Mouse (Mus musculus) adrenal gland (tissue): ENCODE data around the gene Ccdc57.
"Not testable (repeated sequence)": the region's sequence is repeated elsewhere in the genome, so short reads cannot be mapped to it uniquely, and the experiment has no call there.

Source experiments
- intact Hi-C: fragments of 180-260 bp; cut with DNase I; formaldehyde crosslinking; loops from one replicate; pipeline ENCODE4 v1.15.1; 2025

Ccdc57 gene

GRCm38 (mm10) chr11:120903159-120903850 is 29.4 kb downstream of the Ccdc57 start:
- intact Hi-C loops, result loop anchor here (5.0 to 10.0 kb wide), 3 partner anchors 81 to 189 kb away; partner anchors contain the start of genes Cenpx, Fasn and Lrrc45

- intact Hi-C loops, result loop anchor here (5.0 to 10.0 kb wide), 3 partner anchors 80 to 188 kb away; partner anchors contain the start of genes Cenpx, Fasn and Lrrc45
Measured at GRCm38 (mm10) chr11:120902487-120903142, 30.1 kb downstream of the Ccdc57 start.

- intact Hi-C loops, result loop anchor here (5.0 to 10.0 kb wide), 3 partner anchors 80 to 187 kb away; partner anchors contain the start of genes Cenpx, Fasn and Lrrc45
Measured at GRCm38 (mm10) chr11:120901729-120902486, 30.8 kb downstream of the Ccdc57 start.

- intact Hi-C loops, result loop anchor here (5.0 to 10.0 kb wide), 3 partner anchors 78 to 186 kb away; partner anchors contain the start of genes Cenpx, Fasn and Lrrc45
Measured at GRCm38 (mm10) chr11:120900276-120901244, 32.1 kb downstream of the Ccdc57 start.

GRCm38 (mm10) chr11:120898114-120898548 is 34.5 kb downstream of the Ccdc57 start:
- intact Hi-C loops, result no loop called here

- intact Hi-C loops, result no loop called here
Measured at GRCm38 (mm10) chr11:120895441-120895840, 37.2 kb downstream of the Ccdc57 start.

- intact Hi-C loops, result no loop called here
Measured at GRCm38 (mm10) chr11:120894397-120894796, 38.3 kb downstream of the Ccdc57 start.

GRCm38 (mm10) chr11:120889216-120889615 is 43.5 kb downstream of the Ccdc57 start:
- intact Hi-C loops, result no loop called here

GRCm38 (mm10) chr11:120888718-120889117 is 44.0 kb downstream of the Ccdc57 start:
- intact Hi-C loops, result no loop called here

- intact Hi-C loops, result no loop called here
Measured at GRCm38 (mm10) chr11:120887502-120887901, 45.2 kb downstream of the Ccdc57 start.

GRCm38 (mm10) chr11:120886462-120886861 is 46.2 kb downstream of the Ccdc57 start:
- intact Hi-C loops, result no loop called here

- intact Hi-C loops, result no loop called here
Measured at GRCm38 (mm10) chr11:120883601-120884000, 49.1 kb downstream of the Ccdc57 start.

- intact Hi-C loops, result no loop called here
Measured at GRCm38 (mm10) chr11:120882931-120883330, 49.7 kb downstream of the Ccdc57 start.

GRCm38 (mm10) chr11:120873206-120873605 is 59.5 kb downstream of the Ccdc57 start:
- intact Hi-C loops, result no loop called here

- intact Hi-C loops, result no loop called here
Measured at GRCm38 (mm10) chr11:120871521-120871920, 61.2 kb downstream of the Ccdc57 start.

- intact Hi-C loops, result no loop called here
Measured at GRCm38 (mm10) chr11:120865816-120866215, 66.9 kb downstream of the Ccdc57 start.

- intact Hi-C loops, result no loop called here
Measured at GRCm38 (mm10) chr11:120862819-120863218, 69.9 kb downstream of the Ccdc57 start.

GRCm38 (mm10) chr11:120855938-120856337 is 76.7 kb downstream of the Ccdc57 start:
- intact Hi-C loops, result not testable (repeated sequence)

- intact Hi-C loops, result no loop called here
Measured at GRCm38 (mm10) chr11:120853788-120854187, 78.9 kb downstream of the Ccdc57 start.

GRCm38 (mm10) chr11:120853158-120853557 is 79.5 kb downstream of the Ccdc57 start:
- intact Hi-C loops, result no loop called here
